Mouse (Mus musculus) cerebellum, adult 2 months (tissue): ENCODE data around the gene Ndufa6. TPM values are rescaled to one million over a fixed set of nuclear protein-coding genes. Genes with fewer than 3 reads are reported as not detected.

Experiments
- DNase-seq, 2 experiments: peaks; one replicate each; pipeline ENCODE4 v3.0.0; 2021
- H3K27ac ChIP-seq: fragments of 200-500 bp; 2 replicates; pipeline ENCODE4 v1.5.1; 2012; ENCODE audit warnings: low read length, control low read depth, inconsistent platforms; ENCODE audit not compliant: insufficient read depth
- H3K27me3 ChIP-seq: fragments of 200-500 bp; 2 replicates; pipeline ENCODE4 v1.6.1; 2012; ENCODE audit warnings: inconsistent platforms, mild to moderate bottlenecking, low read length, moderate library complexity; ENCODE audit not compliant: control insufficient read depth, insufficient read depth
- H3K4me1 ChIP-seq: fragments of 200-500 bp; 2 replicates; pipeline ENCODE4 v1.6.1; 2011; ENCODE audit warnings: low read length; ENCODE audit not compliant: control insufficient read depth, insufficient read depth
- H3K4me3 ChIP-seq: fragments of 200-500 bp; replicated peaks from 2 replicates; pipeline ENCODE3; 2011; ENCODE audit warnings: mild to moderate bottlenecking, low read depth, low read length, control low read depth; ENCODE audit not compliant: insufficient read depth
- CTCF ChIP-seq: fragments of 200-500 bp; IDR thresholded peaks from 2 replicates; pipeline ENCODE4 v1.5.1; 2011; ENCODE audit warnings: low read depth, mild to moderate bottlenecking, control low read depth, low read length, moderate library complexity, borderline replicate concordance; ENCODE audit not compliant: insufficient read depth
- POLR2A ChIP-seq: fragments of 200-500 bp; IDR thresholded peaks from 2 replicates; pipeline ENCODE4 v1.6.1; 2011; ENCODE audit warnings: low read length, control low read depth, borderline replicate concordance; ENCODE audit not compliant: insufficient read depth
- WGBS: fragments of 180-500 bp; shearing (Covaris S2); methylation state at CpG from one replicate; pipeline ENCODE4 v1.1.7; 2018; 5-methylcytosine and 5-hydroxymethylcytosine counted together
- polyA plus RNA-seq: library from polyadenylated mRNA; depleted of rRNA; stranded (reverse); fragments of >200 nt; gene quantifications from 2 replicates; pipeline ENCODE4 v1.2.3, GENCODE M21; 2012; rRNA removed

The Ndufa6 gene
- polyA plus RNA-seq, 1 experiment = 627 TPM

- Histone ChIP-seq H3K4me3 (no peak overlapping the region), H3K27ac (no peak overlapping the region), H3K27me3 (no peaks in the 10 kb centered on the region; the same call in 1 of the 2 replicates), H3K4me1 (no peaks in the 10 kb centered on the region)
- WGBS = 86% methylated on average over 3 of the region's 3 CpGs
- no peak for TF ChIP-seq POLR2A
- no peak for TF ChIP-seq CTCF
- no peak for DNase-seq
Measured at GRCm38 (mm10) chr15:82307107-82307506, 47.0 kb downstream of the Ndufa6 start.

Other genes with a start within 250 kb of the Ndufa6 start
- 15.4 and 15.5 TPM in 2 replicates for gene Ccdc134, start 226.4 kb downstream of the Ndufa6 start, polyA plus RNA-seq
- gene Srebf2, start 207.1 kb downstream of the Ndufa6 start, polyA plus RNA-seq = 104 and 105 TPM in 2 replicates
- gene Shisa8, start 141.5 kb downstream of the Ndufa6 start, polyA plus RNA-seq = 65.4 and 69.9 TPM in 2 replicates
- 0.89 and 0.93 TPM in 2 replicates for gene Tnfrsf13c, start 130.0 kb downstream of the Ndufa6 start, polyA plus RNA-seq
- gene Cenpm, start 109.6 kb downstream of the Ndufa6 start, polyA plus RNA-seq = 3.2 and 3.6 TPM in 2 replicates
- 195 and 218 TPM in 2 replicates for gene 1500009C09Rik, start 101.9 kb downstream of the Ndufa6 start, polyA plus RNA-seq
- 306 and 367 TPM in 2 replicates for gene Sept3, start 79.4 kb downstream of the Ndufa6 start, polyA plus RNA-seq
- gene Wbp2nl, start 55.4 kb downstream of the Ndufa6 start, polyA plus RNA-seq = not detected in 2 replicates
- 63.0 and 75.2 TPM in 2 replicates for gene Naga, start 15.4 kb downstream of the Ndufa6 start, polyA plus RNA-seq
- 0.13 and 0.16 TPM in 2 replicates for gene Pheta2, start 15.4 kb downstream of the Ndufa6 start, polyA plus RNA-seq
- gene Smdt1, start 15.4 kb downstream of the Ndufa6 start, polyA plus RNA-seq = 309 and 332 TPM in 2 replicates
- 64.2 and 65.4 TPM in 2 replicates for gene Cyp2d22, start 25.9 kb upstream of the Ndufa6 start, polyA plus RNA-seq
- gene Cyp2d11, start 39.7 kb upstream of the Ndufa6 start, polyA plus RNA-seq = not detected in 2 replicates
- not detected in 2 replicates for gene Cyp2d10, start 52.9 kb upstream of the Ndufa6 start, polyA plus RNA-seq
- not detected in 2 replicates for gene Cyp2d9, start 79.1 kb upstream of the Ndufa6 start, polyA plus RNA-seq
- not detected in 2 replicates for gene Cyp2d12, start 200.8 kb upstream of the Ndufa6 start, polyA plus RNA-seq